10 mouse cellular contexts compared by ENCODE assay signal in the genomic region with DNA sequence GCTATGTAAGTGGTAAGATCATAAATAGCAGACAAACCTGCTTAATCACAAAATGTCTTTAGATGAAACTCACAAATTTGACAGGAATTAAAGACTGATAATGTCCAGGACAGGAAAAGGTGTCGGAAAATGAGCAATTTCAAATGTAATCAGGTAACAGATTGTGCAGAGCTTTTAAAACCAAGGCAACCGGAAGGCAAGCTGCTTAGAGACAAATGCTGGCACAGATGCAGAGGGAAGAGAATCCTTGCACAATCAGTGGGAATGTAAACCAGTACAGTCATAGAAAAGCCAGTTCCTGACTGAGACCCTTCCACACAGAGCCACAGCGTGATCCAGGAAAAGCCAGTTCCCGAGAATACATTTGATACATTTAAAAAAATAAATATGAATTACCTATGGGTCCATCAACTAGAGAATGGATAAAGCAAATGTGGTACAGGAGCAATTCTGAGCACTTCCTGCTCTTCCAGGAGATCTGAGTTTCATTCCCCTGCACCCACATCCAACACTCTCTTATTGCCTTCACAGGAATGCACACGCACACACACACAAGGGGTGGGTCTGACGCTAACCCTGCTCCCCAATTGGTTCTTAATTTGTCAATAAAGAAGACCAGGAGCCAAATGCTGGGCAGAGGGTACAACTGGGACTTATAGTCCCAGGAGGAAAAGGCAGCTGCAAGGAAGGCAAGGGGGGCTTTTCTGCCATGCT. TPM values are rescaled to one million over a fixed set of nuclear protein-coding genes. Genes with fewer than 3 reads are reported as not detected.
DNase-seq lines count a peak whose midpoint lies in the region; ATAC-seq lines count a peak whose summit lies in the region.
"Had no signal": no experiment of that assay in that cellular context is flagged by ENCODE, and none has a peak within 500 bp of the region (broad histone marks: within the 10 kb centered on the region; RNA-seq: fewer than 3 reads in every experiment).

No protein-coding gene starts in this region.

- no peak overlapping the region for H3K9ac ChIP-seq in liver, embryonic 13.5 days

- H3K36me3 ChIP-seq in liver, embryonic 13.5 days: no peaks in the 10 kb centered on the region
- H3K36me3 ChIP-seq in midbrain, embryonic 10.5 days: no peaks in the 10 kb centered on the region

- WGBS in liver, embryonic 13.5 days (ENCODE audit: insufficient replicate concordance): 61% methylated on average over 6 of the region's 6 CpGs
- WGBS in midbrain, embryonic 10.5 days: 80% methylated on average over 6 of the region's 6 CpGs

- H3K27me3 ChIP-seq in liver, embryonic 13.5 days: no peaks in the 10 kb centered on the region
- no peaks in the 10 kb centered on the region for H3K27me3 ChIP-seq in midbrain, embryonic 10.5 days (ENCODE audit: low read depth, poor library complexity, severe bottlenecking)

- no peak overlapping the region for H3K4me3 ChIP-seq in liver, embryonic 13.5 days (replicated peaks)
- H3K4me3 ChIP-seq in midbrain, embryonic 10.5 days: no peak overlapping the region
- H3K4me3 ChIP-seq: embryonic facial prominence, embryonic 10.5 days had no signal

- peak overlapping the region; percentile 17; the same call in 1 of the 2 replicates for H3K4me2 ChIP-seq in liver, embryonic 13.5 days

- no peaks in the 10 kb centered on the region for H3K9me3 ChIP-seq in liver, embryonic 13.5 days (replicated peaks)
- H3K9me3 ChIP-seq in midbrain, embryonic 10.5 days (replicated peaks): no peaks in the 10 kb centered on the region

- peaks cover 14% of the 10 kb centered on the region for H3K4me1 ChIP-seq in liver, embryonic 13.5 days (replicated peaks)
- no peaks in the 10 kb centered on the region for H3K4me1 ChIP-seq in midbrain, embryonic 10.5 days
- H3K4me1 ChIP-seq: embryonic facial prominence, embryonic 10.5 days had no signal

- peak; percentile 21 for DNase-seq in embryo, embryonic 10 days (ENCODE audit: low spot score)
- no peak for DNase-seq in embryo, embryonic 11 days
- DNase-seq in liver, embryonic 13.5 days: no peak
- no peak for DNase-seq in liver
- DNase-seq in cerebellum, adult 18-20 months: peak; percentile 52 to 62
- peak; percentile 22 to 40 for DNase-seq in layer of hippocampus, postnatal 10 days (ENCODE audit: low spot score in 2 of 2)
- no peak for DNase-seq in midbrain, embryonic 10.5 days (ENCODE audit: low spot score)
- no peak for DNase-seq in ovary, postnatal 10 days (ENCODE audit: low spot score)
- DNase-seq: kidney, adult 11 months had no signal

- ATAC-seq in liver, embryonic 13.5 days (ENCODE audit: low read depth): no peak

- peak overlapping the region; percentile 68 for H3K27ac ChIP-seq in liver, embryonic 13.5 days
- H3K27ac ChIP-seq in midbrain, embryonic 10.5 days (replicated peaks): no peak overlapping the region
- H3K27ac ChIP-seq: embryonic facial prominence, embryonic 10.5 days had no signal

RNA-seq across cellular contexts. Expression of gene Ocln, which starts 26.4 kb away (rescaled TPM):
- polyA plus RNA-seq in liver, embryonic 13.5 days (2015; fragmentation: Nextera tagmentation; extraction: Ambion mirVana): 5.3 and 6.4 TPM in 2 replicates
- total RNA-seq in layer of hippocampus, postnatal 10 days (2021): 10 to 100 TPM; 14.7 to 15.8 TPM
- 1.2 and 1.5 TPM in 2 replicates for polyA plus RNA-seq in midbrain, embryonic 10.5 days (2016; fragmentation: Nextera tagmentation; extraction: Ambion mirVana)

RNA-seq across cellular contexts. Expression of gene Gtf2h2, which starts 33.7 kb away (rescaled TPM):
- polyA plus RNA-seq in liver, embryonic 13.5 days (2015; fragmentation: Nextera tagmentation; extraction: Ambion mirVana): 42.5 and 47.7 TPM in 2 replicates
- total RNA-seq in layer of hippocampus, postnatal 10 days (2021): 10 to 100 TPM; 40.2 to 49.9 TPM
- 90.4 and 90.5 TPM in 2 replicates for polyA plus RNA-seq in midbrain, embryonic 10.5 days (2016; fragmentation: Nextera tagmentation; extraction: Ambion mirVana)

Comparison
In these comparisons a context has a peak if more than half of its experiments do, and no peak if none do; other contexts are left out.
1. DNase-seq: peak in embryo, embryonic 10 days (single experiment), cerebellum, adult 18-20 months (2 of 2) and layer of hippocampus, postnatal 10 days (2 of 2); none in embryo, embryonic 11 days (single experiment), liver, embryonic 13.5 days (single experiment), liver (single experiment), midbrain, embryonic 10.5 days (single experiment) and ovary, postnatal 10 days (single experiment).